ENCODE assay signal across 8 mouse cellular contexts in genomic region chr11:69410045-69410309, GRCm38 (mm10). TPM values are rescaled to one million over a fixed set of nuclear protein-coding genes. Genes with fewer than 3 reads are reported as not detected.
A peak's percentile ranks its signal among the peaks of the same experiment; 100 is the strongest.
DNase-seq lines count a peak whose midpoint lies in the region; ATAC-seq and TF ChIP-seq lines count a peak whose summit lies in the region.

No protein-coding gene starts in this region.

- ATAC-seq in forebrain, embryonic 16.5 days = no peak
- no peak for ATAC-seq in liver, embryonic 14.5 days (ENCODE audit: insufficient read depth)

- no peaks in the 10 kb centered on the region for H3K9me3 ChIP-seq in heart, embryonic 10.5 days
- H3K9me3 ChIP-seq in E14TG2a.4 (ENCODE audit: low read length) = no peaks in the 10 kb centered on the region
- H3K9me3 ChIP-seq in forebrain, embryonic 16.5 days (ENCODE audit: control insufficient read depth, low read length) = no peaks in the 10 kb centered on the region
- no peaks in the 10 kb centered on the region for H3K9me3 ChIP-seq in liver, embryonic 14.5 days (ENCODE audit: control insufficient read depth, low read length)

- H3K36me3 ChIP-seq in heart, embryonic 10.5 days = peaks cover 49% of the 10 kb centered on the region
- H3K36me3 ChIP-seq in E14TG2a.4 (ENCODE audit: insufficient read depth, low read length) = peaks cover 42% of the 10 kb centered on the region
- H3K36me3 ChIP-seq in forebrain, embryonic 16.5 days (ENCODE audit: control insufficient read depth, insufficient read depth) = peaks cover 26% of the 10 kb centered on the region
- peaks cover 9% of the 10 kb centered on the region for H3K36me3 ChIP-seq in liver, embryonic 14.5 days (replicated peaks; ENCODE audit: control insufficient read depth, insufficient read depth, low read depth)

- H3K27me3 ChIP-seq in heart, embryonic 10.5 days (ENCODE audit: insufficient read depth, poor library complexity, severe bottlenecking) = no peaks in the 10 kb centered on the region
- peaks cover 8% of the 10 kb centered on the region for H3K27me3 ChIP-seq in E14TG2a.4 (ENCODE audit: insufficient read depth, low read length)
- H3K27me3 ChIP-seq in forebrain, embryonic 16.5 days (replicated peaks; ENCODE audit: control insufficient read depth, insufficient read depth, low read length) = no peaks in the 10 kb centered on the region
- H3K27me3 ChIP-seq in liver, embryonic 14.5 days (ENCODE audit: control insufficient read depth, insufficient read depth, low read length) = no peaks in the 10 kb centered on the region

- no peak for TF ChIP-seq EP300 in liver, embryonic 14.5 days (IDR thresholded peaks at IDR 0.05; ENCODE audit: low read depth)

- H3K9ac ChIP-seq in forebrain, embryonic 16.5 days (replicated peaks; ENCODE audit: low read depth, low read length) = peak overlapping the region; percentile 89
- peak overlapping the region; percentile 68 for H3K9ac ChIP-seq in liver, embryonic 14.5 days (replicated peaks)

- TF ChIP-seq CTCF in E14TG2a.4 (conservative IDR thresholded peaks at IDR 0.05; ENCODE audit: low read length) = no peak
- no peak for TF ChIP-seq CTCF in liver, embryonic 14.5 days (IDR thresholded peaks at IDR 0.05; ENCODE audit: low read depth)

- peak overlapping the region; percentile 86 for H3K4me3 ChIP-seq in heart, embryonic 10.5 days
- peak overlapping the region; percentile 88 for H3K4me3 ChIP-seq in E14TG2a.4 (replicated peaks; ENCODE audit: low read length)
- H3K4me3 ChIP-seq in forebrain, embryonic 16.5 days (replicated peaks; ENCODE audit: low read length) = peak overlapping the region; percentile 86
- peak overlapping the region; percentile 62 to 94 for H3K4me3 ChIP-seq in liver, embryonic 14.5 days (ENCODE audit: insufficient read depth in 1 of 2, low read depth in 2 of 2, low read length in 2 of 2)

- intact Hi-C loops in heart, postnatal 10 days (cut with DNase I) = loop anchor here (1.0 to 10.0 kb wide), 3 partner anchors 8 to 315 kb away; partner anchors contain the start of gene Per1

- DNase-seq in heart, embryonic 10.5 days (ENCODE audit: low spot score) = no peak
- no peak for DNase-seq in heart, postnatal 10 days
- DNase-seq in liver, embryonic 14.5 days (ENCODE audit: low read depth in 3 of 3, low spot score in 3 of 3) = no peak
- DNase-seq in adrenal gland, postnatal 36 days = no peak
- DNase-seq in layer of hippocampus, adult 9-10 months (ENCODE audit: low spot score) = no peak
- no peak for DNase-seq in thymus, postnatal 4 days

- H3K4me1 ChIP-seq in heart, embryonic 10.5 days = peaks cover 75% of the 10 kb centered on the region
- H3K4me1 ChIP-seq in E14TG2a.4 (replicated peaks; ENCODE audit: low read depth, low read length) = peaks cover 80% of the 10 kb centered on the region
- H3K4me1 ChIP-seq in forebrain, embryonic 16.5 days (replicated peaks; ENCODE audit: control insufficient read depth, insufficient read depth, low read length) = peaks cover 53% of the 10 kb centered on the region
- H3K4me1 ChIP-seq in liver, embryonic 14.5 days (replicated peaks; ENCODE audit: control insufficient read depth in 2 of 2, insufficient read depth in 2 of 2, low read length in 1 of 2) = peaks cover 8 to 30% of the 10 kb centered on the region in 2 experiments

- WGBS in heart, embryonic 10.5 days = 0% methylated on average over 18 of the region's 18 CpGs
- under 1% methylated on average over 18 of the region's 18 CpGs for WGBS in forebrain, embryonic 16.5 days
- WGBS in liver, embryonic 14.5 days (ENCODE audit: insufficient replicate concordance) = under 1% methylated on average over 18 of the region's 18 CpGs

- peak overlapping the region; percentile 96 for H3K4me2 ChIP-seq in forebrain, embryonic 16.5 days (ENCODE audit: low read length)
- H3K4me2 ChIP-seq in liver, embryonic 14.5 days (ENCODE audit: low read depth) = peak overlapping the region; percentile 100

- peak overlapping the region; percentile 98 for H3K27ac ChIP-seq in heart, embryonic 10.5 days
- H3K27ac ChIP-seq in forebrain, embryonic 16.5 days (ENCODE audit: low read length) = peak overlapping the region; percentile 91
- H3K27ac ChIP-seq in liver, embryonic 14.5 days = peak overlapping the region; percentile 82

RNA-seq across cellular contexts. Expression of gene Kdm6b, which starts 3.5 kb away (rescaled TPM):
- 20.9 and 26.9 TPM in 2 replicates for polyA plus RNA-seq in heart, embryonic 10.5 days (2016; fragmentation: Nextera tagmentation; extraction: Ambion mirVana)
- total RNA-seq in heart, postnatal 10 days (2021) = 10 to 100 TPM; 48.3 to 52.2 TPM
- polyA plus RNA-seq in forebrain, embryonic 16.5 days (2015; fragmentation: Nextera tagmentation; extraction: Ambion mirVana) = 48.4 and 52.8 TPM in 2 replicates
- polyA plus RNA-seq in liver, embryonic 14.5 days (2012; rRNA removed) = 1.1 and 1.4 TPM in 2 replicates
- polyA plus RNA-seq in liver, embryonic 14.5 days (2014; fragmentation: Nextera tagmentation; extraction: Ambion mirVana) = 2.9 TPM in 2 replicates
- 10 to 100 TPM; 31.8 to 48.0 TPM for total RNA-seq in adrenal gland, postnatal 36 days (2021)

RNA-seq across cellular contexts. Expression of gene Tmem88, which starts 11.9 kb away (rescaled TPM):
- polyA plus RNA-seq in heart, embryonic 10.5 days (2016; fragmentation: Nextera tagmentation; extraction: Ambion mirVana) = 38.9 and 52.5 TPM in 2 replicates
- total RNA-seq in heart, postnatal 10 days (2021) = 10 to 100 TPM; 53.3 to 54.0 TPM
- polyA plus RNA-seq in forebrain, embryonic 16.5 days (2015; fragmentation: Nextera tagmentation; extraction: Ambion mirVana) = 5.9 and 6.2 TPM in 2 replicates
- polyA plus RNA-seq in liver, embryonic 14.5 days (2012; rRNA removed) = 3.7 and 5.3 TPM in 2 replicates
- polyA plus RNA-seq in liver, embryonic 14.5 days (2014; fragmentation: Nextera tagmentation; extraction: Ambion mirVana) = 4.6 TPM in 2 replicates
- total RNA-seq in adrenal gland, postnatal 36 days (2021) = 10 to 100 TPM; 13.4 to 17.8 TPM

RNA-seq across cellular contexts. Expression of gene Cyb5d1, which starts 14.5 kb away (rescaled TPM):
- polyA plus RNA-seq in heart, embryonic 10.5 days (2016; fragmentation: Nextera tagmentation; extraction: Ambion mirVana) = 27.4 and 31.8 TPM in 2 replicates
- total RNA-seq in heart, postnatal 10 days (2021) = 10 to 100 TPM; 27.5 to 30.2 TPM
- 42.5 and 44.2 TPM in 2 replicates for polyA plus RNA-seq in forebrain, embryonic 16.5 days (2015; fragmentation: Nextera tagmentation; extraction: Ambion mirVana)
- 4.8 and 8.3 TPM in 2 replicates for polyA plus RNA-seq in liver, embryonic 14.5 days (2012; rRNA removed)
- polyA plus RNA-seq in liver, embryonic 14.5 days (2014; fragmentation: Nextera tagmentation; extraction: Ambion mirVana) = 6.2 and 7.3 TPM in 2 replicates
- total RNA-seq in adrenal gland, postnatal 36 days (2021) = 10 to 100 TPM; 49.0 to 50.9 TPM

RNA-seq across cellular contexts. Expression of gene Naa38, which starts 14.7 kb away (rescaled TPM):
- polyA plus RNA-seq in heart, embryonic 10.5 days (2016; fragmentation: Nextera tagmentation; extraction: Ambion mirVana) = 158 and 165 TPM in 2 replicates
- total RNA-seq in heart, postnatal 10 days (2021) = 10 to 100 TPM; 94.1 to 95.0 TPM
- 79.2 and 86.1 TPM in 2 replicates for polyA plus RNA-seq in forebrain, embryonic 16.5 days (2015; fragmentation: Nextera tagmentation; extraction: Ambion mirVana)
- 70.9 and 76.9 TPM in 2 replicates for polyA plus RNA-seq in liver, embryonic 14.5 days (2012; rRNA removed)
- polyA plus RNA-seq in liver, embryonic 14.5 days (2014; fragmentation: Nextera tagmentation; extraction: Ambion mirVana) = 120 and 127 TPM in 2 replicates
- total RNA-seq in adrenal gland, postnatal 36 days (2021) = 100 to 1,000 TPM; 132 to 158 TPM

RNA-seq across cellular contexts. Expression of gene Chd3, which starts 40.8 kb away (rescaled TPM):
- polyA plus RNA-seq in heart, embryonic 10.5 days (2016; fragmentation: Nextera tagmentation; extraction: Ambion mirVana) = 15.8 and 26.5 TPM in 2 replicates
- total RNA-seq in heart, postnatal 10 days (2021) = 10 to 100 TPM; 62.0 to 66.7 TPM
- 132 and 146 TPM in 2 replicates for polyA plus RNA-seq in forebrain, embryonic 16.5 days (2015; fragmentation: Nextera tagmentation; extraction: Ambion mirVana)
- polyA plus RNA-seq in liver, embryonic 14.5 days (2012; rRNA removed) = 13.7 and 14.3 TPM in 2 replicates
- 1.9 and 2.4 TPM in 2 replicates for polyA plus RNA-seq in liver, embryonic 14.5 days (2014; fragmentation: Nextera tagmentation; extraction: Ambion mirVana)
- 100 to 1,000 TPM in 1 of 2 experiments, 10 to 100 TPM in 1; 78.6 to 119 TPM for total RNA-seq in adrenal gland, postnatal 36 days (2021)
